Mouse (Mus musculus) 3134 (cell line): ENCODE results near the gene Rgs9bp.
"Not testable (repeated sequence)": the region's sequence is repeated elsewhere in the genome, so short reads cannot be mapped to it uniquely, and the experiment has no call there.

Source experiments
- DNase-seq: peaks from one replicate; pipeline ENCODE4 v3.0.0-alpha.2; 2011; ENCODE audit warnings: low spot score; ENCODE audit not compliant: insufficient read length; ENCODE audit errors: extremely low read depth

The Rgs9bp gene

DNA sequence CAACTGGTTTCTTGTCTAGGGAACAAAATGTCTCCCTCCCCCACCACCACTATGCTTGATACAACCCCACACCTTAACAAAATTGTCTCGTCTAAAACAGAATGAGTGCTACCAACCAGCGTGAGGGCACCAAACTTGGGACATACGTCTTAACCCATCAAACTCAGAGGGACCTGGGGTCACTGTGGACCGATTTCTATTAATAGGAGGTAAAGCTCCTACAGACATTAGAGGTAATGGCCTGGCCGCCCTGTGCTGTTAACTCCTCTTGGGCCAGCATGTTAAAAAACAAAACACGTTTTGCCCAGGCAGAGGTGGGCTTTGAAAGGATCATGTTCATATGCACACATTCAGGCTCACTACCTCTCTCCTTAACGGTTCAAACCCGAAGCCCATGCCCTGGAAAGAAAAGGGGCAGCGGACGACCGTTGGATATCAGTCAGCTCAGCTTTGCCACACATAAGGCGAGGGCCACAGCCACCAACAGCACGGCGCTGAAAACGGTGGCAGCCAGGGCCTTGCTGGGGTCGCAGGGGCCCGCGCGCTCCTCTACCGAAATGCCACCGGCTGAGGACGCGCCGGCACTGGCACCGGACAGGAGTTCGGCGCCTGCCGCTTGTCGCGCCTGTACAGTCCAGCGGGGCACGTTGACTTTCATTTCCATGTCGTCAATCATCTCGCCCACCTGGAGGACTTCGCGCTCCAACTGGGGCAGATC, 1.2 kb downstream of the Rgs9bp start:
- DNase-seq, result no peak

DNA sequence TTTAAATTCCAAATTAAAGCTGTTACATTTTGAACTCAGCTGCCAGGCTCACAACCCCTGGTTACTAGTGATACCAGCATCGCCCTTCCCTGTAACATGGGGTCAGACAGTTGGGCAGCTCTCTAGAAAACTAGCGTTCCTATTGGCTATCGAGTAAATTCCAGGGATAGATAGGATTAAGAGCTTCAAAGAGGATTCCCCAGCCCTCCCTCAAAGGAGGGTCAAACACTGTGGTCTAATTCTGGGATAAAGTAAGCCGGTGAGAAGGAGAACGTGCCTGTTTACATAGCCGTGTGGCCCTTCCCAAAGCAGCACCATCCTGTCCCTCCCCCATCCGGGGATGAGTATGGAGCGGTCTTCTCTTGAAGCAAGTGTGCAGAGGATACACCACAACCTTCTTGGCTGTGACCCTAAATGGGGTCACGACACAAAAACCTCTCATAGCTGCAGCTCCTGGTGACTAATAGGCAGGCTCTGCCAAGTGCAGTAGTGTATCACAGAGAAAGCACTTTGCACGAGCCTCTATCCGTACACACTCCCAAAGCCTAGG, 1.8 kb downstream of the Rgs9bp start:
- no peak for DNase-seq

DNA sequence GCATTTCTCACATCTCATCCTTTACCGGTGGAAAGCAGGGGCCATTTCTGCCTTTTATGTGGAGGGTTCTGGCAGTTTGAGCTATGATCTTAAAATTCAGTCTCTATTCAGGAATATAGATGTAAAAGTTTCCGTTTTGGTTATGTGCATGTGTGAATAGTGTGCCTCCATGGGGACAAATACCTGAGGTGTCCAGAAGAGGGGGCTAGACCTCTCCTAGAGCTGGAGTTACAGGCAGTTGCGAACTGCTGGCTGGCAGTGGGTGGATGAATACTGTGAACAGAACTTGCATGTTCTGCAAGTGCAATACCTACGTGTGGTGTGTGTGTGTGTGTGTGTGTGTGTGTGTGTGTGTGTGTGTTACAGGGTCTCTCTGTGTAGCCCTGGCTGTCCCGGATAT, 2.7 kb downstream of the Rgs9bp start:
- no peak for DNase-seq

DNA sequence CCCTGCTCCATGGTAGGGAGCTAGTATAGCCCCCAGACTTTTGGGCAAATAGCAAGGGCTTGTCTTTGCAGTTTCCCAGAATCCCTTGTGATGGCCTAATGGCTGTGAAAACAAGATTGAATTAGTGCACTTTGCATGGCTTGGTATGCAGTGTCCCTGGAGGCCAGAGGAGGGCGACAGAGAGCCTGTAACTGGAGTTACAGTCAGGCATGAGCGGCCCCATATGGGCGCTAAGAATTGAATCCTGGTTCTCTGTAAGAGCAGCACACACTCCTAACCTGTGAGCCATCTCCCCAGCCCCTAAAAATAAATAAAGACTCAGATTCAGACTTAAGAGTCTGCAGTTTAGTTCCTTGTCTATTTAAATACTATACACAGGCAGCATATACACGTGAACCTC, 5.5 kb downstream of the Rgs9bp start:
- no peak for DNase-seq

DNA sequence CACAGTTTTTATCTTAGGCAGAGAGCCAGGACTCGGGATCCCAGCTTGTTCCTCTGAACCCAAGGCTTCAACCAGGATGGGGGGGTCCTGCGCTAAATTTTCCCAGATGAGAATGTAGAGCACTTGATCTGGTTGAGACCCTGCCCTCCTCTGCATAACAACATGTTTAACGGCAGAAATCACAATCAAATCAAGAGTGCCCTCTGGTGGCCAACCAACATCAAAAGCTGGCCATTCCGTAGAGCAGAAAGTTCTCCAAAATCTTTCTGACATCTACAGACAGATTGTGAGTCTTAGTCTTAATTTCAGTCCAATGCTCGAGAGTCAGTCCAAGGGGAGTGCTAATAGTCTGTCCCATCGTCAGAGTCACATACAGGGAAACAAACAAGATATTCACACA, 14.5 kb downstream of the Rgs9bp start:
- DNase-seq, result not testable (repeated sequence)

DNA sequence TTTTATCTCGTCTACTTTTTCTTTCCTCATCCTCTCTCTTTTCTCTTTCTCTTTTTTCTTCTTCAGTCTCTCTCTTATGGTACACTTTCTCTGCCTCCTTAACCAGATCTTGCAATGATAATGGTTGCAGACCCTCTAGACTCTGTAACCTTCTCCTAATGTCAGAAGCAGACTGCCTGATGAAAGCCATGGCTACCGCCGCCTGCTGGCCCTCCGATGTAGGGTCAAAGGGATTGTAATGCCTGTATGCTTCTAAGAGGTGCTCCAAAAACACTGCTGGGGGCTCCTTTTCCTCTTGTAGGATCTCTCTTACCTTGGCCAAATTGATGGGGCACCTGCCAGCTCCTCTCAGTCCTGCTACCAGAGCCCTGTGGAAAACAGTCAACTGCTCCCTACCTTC, 15.7 kb downstream of the Rgs9bp start:
- DNase-seq, result not testable (repeated sequence)

DNA sequence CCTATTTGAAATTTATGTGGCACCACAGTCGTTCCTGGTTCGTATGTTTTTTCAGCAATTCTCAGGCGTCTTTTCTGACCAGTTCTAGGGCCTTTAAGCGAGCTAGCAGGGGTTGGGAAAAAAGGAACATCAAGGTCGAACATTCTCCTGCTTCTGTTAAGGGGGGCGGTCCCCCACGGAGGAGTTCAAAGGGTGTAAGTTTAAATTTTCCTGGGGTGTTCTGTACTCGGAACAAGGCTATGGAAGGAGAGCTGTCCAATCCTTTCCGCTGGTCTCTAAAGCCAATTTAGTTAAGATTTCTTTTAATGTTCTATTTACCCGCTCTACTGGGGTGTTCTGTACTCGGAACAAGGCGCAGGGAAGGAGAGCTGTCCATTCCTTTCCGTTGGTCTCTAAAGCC, 19.4 kb downstream of the Rgs9bp start:
- DNase-seq, result not testable (repeated sequence)

DNA sequence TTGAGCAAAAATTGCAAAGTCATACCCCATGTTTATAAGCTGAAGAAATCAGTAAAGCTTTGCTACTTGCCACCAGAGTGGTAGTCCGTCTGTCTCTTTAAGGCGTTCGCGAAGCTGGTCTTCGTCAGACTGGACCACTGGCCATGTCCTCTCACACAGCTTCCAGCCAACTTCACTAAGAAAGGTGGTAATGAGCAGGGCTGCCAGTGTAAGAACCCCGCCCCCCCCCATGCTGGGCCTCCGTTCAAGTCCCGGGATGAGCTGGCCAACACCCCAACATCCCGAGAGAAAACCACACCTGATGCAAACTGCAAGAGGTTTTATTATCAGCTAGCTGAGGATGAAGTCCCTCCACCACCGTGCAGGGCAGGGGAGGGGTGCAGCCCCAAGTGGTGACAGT, 20.5 kb downstream of the Rgs9bp start:
- not testable (repeated sequence) for DNase-seq

DNA sequence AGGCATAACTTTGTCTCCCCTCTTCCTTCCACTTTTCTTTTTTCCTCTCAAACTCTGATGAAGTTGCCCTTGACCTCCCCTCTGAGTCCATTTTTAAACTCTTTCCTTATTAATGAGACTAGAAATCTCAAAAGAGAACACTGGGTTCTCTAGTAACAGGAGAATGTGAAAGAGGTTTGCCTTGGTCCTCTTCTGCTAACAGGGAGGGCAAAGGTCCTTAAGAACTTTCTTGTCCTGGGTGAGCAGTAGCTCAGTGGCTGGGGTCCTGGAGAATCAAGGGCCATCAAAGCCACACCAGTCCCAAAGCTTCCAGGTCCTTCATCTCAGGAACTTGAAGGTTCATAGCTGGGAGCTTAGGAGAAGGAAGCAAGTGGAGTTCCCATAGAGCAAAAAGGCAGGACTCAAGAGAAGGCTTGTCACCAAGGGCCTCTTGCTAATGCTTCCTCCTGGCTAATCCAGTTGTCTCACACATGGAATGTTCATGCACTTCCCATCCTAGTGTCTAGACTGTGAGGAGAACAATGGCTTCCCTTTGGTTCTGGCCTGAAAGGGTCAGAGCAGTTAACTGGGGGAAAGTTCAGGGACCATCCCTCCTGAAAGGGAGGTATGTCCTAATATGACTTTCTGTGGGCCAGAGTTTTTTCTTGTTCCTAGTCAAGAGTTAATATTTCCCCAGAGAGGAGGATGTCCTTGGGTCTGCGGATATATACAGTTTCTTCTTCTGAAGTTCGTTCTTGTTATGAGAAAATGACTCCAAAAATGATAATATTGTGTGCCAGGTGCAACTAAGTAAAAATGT, 21.1 kb downstream of the Rgs9bp start:
- no peak for DNase-seq

DNA sequence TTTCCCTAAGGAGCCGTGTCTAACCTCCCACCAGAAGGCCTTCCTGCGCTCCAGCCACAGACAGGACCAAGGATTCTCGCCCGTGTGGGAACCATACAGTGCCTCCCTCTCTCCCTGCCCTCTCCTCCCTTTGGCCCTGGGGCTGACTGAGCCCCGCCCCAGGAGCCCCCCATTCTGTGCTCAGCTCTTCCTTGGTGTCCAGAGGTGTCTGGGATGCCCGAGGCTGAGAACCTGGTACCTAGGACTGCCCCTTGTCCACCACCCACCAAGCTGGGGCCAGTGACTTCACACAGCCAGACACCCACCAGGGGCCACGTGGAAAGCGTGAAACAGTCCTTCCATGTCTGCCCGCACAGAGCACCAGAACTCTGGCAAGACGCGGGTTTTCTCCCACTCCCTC, 22.3 kb downstream of the Rgs9bp start:
- DNase-seq, result no peak

DNA sequence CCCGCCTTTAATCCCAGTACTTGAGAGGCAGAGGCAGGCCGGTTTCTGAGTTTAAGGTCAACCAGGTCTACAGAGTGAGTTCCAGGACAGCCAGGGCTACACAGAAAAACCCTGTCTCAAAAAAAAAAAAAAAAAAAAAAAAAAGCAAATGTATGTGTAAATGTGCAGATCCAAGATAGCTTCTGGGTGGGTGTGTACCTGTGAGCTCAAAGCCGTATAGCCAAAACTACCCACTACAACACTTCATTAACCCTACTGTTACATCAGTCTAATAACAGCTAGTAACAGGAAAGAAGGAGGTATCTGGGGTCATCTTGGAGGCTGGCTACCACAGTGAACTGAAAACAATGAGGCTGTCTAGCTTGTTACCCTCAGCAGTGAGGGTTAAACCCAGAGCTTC, 25.5 kb downstream of the Rgs9bp start:
- DNase-seq, result no peak

DNA sequence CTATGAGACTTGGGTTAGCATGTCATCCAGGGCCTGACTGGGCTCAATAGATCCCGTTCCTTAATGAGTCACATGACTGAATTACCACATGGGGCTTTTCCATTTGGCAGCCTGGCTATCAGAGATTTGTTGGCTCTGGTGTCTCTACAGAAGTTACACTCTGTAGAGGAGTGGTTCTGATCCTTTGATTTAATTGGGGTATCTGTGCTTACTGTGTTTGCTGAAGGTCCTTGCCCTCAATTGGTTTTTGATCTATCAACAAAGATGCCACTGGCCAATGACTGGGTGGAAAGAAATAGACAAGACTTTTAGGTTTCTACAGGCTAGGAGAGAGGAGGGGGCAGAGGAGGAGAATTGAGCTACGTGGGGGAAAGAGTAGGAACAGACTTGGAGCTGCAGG, 26.7 kb downstream of the Rgs9bp start:
- DNase-seq, result no peak

DNA sequence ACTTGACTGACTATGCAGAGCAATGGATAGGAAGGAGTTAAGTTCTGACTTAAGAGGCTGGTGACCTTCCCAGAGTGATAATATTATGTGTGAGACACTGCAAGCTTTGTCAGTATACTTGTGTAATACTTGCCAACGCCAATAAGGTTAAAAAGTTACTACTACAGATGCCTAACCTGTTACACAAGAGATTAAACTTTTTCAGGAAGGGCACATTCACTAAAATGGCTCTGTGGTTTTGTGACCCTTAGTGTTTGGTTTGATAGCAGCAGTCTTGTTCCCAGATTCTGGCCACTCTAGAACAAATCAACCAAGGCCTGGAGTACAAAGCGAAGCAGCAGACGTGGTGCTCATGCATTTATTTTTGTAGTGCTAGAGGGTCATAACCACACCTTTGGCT, 27.8 kb downstream of the Rgs9bp start:
- no peak for DNase-seq

DNA sequence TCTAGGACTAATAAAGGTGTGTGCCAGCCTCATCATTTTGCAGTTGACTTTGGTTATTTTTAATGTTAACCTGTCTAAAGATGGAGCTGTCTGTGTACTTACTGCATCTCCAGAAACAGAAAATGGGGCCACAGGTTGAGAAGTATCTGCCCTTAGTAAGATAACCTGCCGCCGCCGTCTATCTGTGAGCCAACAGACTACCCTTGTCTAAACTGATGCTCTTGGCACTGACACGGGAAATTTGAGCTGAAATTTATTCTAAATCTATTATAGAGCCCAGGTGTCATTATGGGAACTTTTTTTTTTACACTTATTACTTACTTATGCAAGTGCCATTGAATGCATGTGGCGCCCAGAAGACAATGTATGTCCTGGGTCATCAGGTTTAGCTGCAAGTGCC, 28.5 kb downstream of the Rgs9bp start:
- no peak for DNase-seq

DNA sequence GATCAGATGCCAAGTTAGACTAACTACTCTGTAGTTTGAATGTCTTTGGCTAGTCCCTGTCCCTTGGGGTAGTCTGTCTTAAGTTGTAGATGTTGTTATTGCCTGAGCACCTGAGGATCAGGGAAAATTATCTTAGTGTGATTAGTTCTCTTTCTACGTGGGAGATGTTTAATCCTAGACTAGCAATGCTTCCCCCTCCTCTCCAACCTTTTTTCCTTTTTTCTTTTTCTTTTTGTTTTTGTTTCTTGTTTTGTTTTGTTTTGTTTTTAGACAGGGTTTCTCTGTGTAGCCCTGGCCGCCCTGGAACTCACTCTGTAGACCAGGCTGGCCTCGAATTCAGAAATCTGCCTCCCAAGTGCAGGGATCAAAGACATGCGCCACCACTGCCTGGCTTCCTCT, 29.2 kb downstream of the Rgs9bp start, which contains the start of gene Nudt19:
TSS of gene Nudt19 (minus strand) at position 100 of the 399 bp plus-strand sequence.
- no peak for DNase-seq

DNA sequence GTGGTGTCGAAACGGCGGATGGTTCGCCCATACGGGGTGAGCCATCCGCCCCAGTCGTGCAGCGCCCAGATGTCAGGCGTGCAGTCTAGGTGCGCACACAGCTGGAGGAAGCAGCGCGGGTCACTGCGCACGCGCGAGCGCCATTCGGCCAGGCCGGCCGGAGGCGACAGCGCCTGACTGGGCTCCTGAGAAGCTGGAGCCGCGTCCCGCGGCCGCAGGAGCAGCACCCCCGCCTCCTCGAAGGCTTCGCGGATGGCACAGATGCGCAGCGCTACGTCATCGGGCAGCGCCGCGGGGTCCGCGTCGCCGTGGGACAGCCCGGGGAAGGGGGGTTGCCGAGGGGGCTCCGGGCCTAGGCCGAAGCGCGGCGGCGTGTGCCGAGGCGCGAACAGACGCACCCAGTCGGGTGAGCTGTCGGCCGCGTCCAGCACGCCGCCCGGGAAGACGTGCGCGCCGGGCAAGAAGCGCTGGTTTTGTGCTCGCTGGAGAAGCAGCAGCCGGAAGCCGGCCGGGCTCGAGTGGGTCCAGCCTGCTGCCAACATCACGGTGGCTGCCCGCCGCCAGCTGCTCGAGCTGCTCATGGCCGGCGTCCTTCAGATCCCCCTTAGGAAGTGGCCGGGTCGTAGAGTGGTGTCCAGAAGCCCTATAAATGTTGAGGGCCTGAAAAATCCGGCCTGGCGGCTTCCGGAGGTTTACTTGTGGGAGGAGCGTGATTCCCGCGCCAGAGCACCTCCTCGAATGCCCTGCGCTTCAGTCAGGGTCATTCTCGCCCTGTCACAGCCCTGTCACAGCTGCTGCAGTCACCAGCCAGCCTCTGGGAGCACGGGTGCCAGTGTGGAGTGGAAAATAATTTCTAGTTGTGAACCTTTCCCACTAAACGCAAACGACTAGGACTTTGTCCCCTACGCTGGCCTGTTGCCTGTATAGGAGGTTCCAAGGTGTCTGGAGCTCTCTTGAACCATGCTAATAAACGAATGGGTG, 29.9 kb downstream of the Rgs9bp start:
- DNase-seq, result peak; percentile 94

DNA sequence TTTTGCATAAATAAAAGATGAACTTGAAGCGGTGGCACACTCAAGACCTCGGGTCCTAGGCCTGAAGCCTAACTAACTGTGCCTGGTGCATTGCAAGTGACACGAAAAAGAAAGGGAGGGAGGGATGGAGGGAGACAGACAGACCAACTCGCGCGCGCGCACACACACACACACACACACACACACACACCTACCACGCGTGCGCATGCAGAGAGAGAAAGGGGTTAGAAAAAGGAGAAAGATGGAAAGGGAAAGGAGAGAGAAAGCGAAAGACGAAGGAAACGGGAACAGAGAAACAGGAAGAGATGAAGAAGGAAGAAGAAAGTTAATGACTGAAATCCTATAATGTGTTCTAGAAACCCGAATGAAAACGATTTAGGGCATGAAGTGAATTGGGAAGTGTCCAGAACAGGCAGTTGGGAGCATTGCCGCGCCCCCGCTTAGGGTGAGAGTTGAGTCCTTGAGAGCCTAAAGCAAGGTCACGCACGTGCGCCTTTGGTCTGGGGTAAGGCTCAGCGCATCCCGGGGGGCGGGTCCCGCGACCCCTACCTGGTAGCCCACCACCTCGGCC, 30.7 kb downstream of the Rgs9bp start:
- DNase-seq, result peak; percentile 59

DNA sequence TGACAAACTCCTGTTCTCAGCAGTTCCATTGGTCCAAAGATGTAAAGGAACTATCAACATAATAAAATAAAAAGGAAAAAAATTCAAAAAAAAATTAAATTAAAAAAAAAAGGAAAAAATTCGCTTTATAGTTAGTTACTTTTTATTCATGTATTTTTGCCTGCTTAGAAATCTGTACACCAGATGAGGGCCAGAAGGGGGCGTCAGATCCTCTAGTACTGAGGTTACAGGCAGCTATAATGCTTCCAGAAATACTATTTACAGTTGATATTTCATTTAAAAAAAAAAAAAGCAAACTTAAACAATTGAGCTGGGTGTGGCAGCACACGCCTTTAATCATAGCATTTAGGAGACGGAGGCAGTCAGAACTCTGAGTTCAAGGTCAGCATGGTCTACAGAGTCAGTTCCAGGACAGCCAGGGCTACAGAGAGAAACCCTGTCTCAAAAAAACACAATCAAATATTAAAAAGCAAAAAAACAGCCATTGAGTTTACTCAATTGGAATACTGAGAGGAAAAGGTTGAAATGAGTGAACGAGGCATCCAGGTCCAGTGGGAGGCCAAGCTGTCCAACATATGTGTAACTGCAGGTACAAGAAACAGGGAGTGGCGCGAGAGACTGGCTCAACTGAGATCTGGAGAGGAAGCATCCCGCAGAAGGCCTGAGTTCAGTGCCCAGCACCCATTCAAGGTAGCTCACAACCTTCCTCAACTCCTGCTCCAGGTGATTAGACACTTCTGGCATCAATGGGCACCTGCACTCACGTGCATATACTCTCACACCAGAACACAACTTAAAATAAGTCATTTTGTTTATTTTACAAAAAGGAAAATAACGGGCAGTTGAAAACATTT, 31.4 kb downstream of the Rgs9bp start:
- no peak for DNase-seq

DNA sequence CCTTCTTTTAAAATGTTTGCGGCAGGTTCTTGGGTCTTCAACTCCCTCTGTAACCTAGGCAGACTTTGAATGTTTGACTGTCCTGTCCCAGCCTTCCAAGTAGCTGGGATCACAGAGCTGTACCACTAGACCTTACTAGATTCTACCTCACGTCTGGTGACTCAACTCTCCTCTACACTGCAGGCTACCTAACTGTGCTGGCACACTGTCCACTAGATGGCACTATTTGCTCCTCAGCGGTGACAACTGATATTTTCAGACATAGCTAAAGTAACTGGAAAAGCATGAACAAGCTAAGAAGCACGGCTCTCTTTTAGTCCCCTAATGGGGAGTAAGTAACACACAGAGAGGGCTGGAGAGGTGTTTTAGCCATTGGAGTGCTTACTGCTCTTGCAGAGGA, 39.5 kb downstream of the Rgs9bp start:
- peak; percentile 15 for DNase-seq
